Mouse (Mus musculus): ENCODE measurements around the gene Runx1. TPM values are rescaled to one million over a fixed set of nuclear protein-coding genes. Genes with fewer than 3 reads are reported as not detected.

Runx1 gene
- polyA plus RNA-seq, 1 experiment: 24.5 TPM

DNA sequence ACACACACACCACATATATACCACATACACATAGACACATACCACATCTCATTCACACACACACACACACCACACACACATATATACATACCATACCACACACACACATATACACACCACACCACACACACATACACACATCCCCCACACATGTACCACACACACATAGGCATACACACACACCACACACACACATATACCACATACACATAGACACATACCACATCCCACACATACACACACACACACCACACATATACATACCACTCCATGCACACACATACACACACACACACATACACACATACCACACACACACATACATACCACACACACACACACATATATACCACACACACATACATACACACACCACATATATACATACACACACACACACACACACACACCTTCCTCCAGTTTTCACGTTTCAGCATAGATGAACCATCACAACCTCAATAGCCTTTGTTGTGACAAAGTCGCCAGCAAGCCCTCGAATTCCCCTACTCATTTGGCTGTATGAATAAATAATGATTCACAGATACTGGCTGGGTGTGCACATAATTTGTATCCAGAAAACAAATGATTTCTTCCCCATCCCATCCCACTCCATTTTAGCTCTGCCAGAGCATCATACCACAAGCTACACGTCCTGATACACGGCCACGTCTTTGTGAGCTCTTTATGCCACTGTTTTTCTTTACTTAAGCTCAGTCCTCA is 1.8 kb downstream of the Runx1 start:
- Histone ChIP-seq H3K27ac (ENCODE audit: control insufficient read depth, insufficient read depth, low read depth, low read length, poor library complexity) (peak overlapping the region; percentile 88; the same call in 1 of the 2 replicates), H3K4me3 (replicated peaks; ENCODE audit: control insufficient read depth, low read depth, low read length) (peak overlapping the region; percentile 82), H3K4me1 (ENCODE audit: control insufficient read depth, insufficient read depth, low read length) (peaks cover 14% of the 10 kb centered on the region)
- TF ChIP-seq POLR2A (IDR thresholded peaks at IDR 0.05; ENCODE audit: borderline replicate concordance, control insufficient read depth, low read depth, low read length) (no peak), CTCF (IDR thresholded peaks at IDR 0.05; ENCODE audit: control insufficient read depth, insufficient read depth, low read length) (no peak)
- 2% methylated on average over 6 of the region's 6 CpGs for WGBS

DNA sequence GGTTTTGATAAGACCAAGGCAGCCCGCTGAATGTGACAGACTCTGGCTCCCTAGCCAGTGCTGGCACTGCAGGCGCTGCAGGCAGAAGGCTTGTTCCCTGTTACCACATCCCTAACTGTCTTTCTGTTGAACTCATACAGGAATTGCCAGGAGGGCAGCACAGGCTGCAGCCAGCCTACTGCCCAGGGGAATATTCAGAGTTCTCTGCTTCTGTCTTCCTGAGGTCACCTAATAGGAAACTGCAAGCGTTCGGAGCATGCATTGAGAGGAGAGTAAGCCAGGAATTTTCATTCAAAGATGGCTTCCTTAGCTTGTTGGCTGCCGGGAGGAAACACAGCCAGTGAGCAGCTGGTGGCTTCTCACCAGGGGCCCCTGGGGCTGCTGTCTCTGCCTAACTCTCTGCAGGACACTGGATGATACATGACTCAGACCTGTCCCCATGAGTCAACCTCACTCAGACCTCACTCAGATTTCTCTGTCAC is 2.5 kb downstream of the Runx1 start:
- 5% methylated on average over 5 of the region's 5 CpGs for WGBS
- H3K4me3 ChIP-seq (replicated peaks; ENCODE audit: control insufficient read depth, low read depth, low read length): peak overlapping the region; percentile 26
- peaks cover 14% of the 10 kb centered on the region for H3K4me1 ChIP-seq (ENCODE audit: control insufficient read depth, insufficient read depth, low read length)
- peak overlapping the region; percentile 1; the same call in 1 of the 2 replicates for H3K27ac ChIP-seq (ENCODE audit: control insufficient read depth, insufficient read depth, low read depth, low read length, poor library complexity)
- no peak for TF ChIP-seq POLR2A (IDR thresholded peaks at IDR 0.05; ENCODE audit: borderline replicate concordance, control insufficient read depth, low read depth, low read length)
- TF ChIP-seq CTCF (IDR thresholded peaks at IDR 0.05; ENCODE audit: control insufficient read depth, insufficient read depth, low read length): no peak

- Histone ChIP-seq H3K27ac (ENCODE audit: control insufficient read depth, insufficient read depth, low read depth, low read length, poor library complexity) (peak overlapping the region; percentile 74), H3K4me1 (ENCODE audit: control insufficient read depth, insufficient read depth, low read length) (peaks cover 14% of the 10 kb centered on the region)
- WGBS: 50% methylated on average over 12 of the region's 12 CpGs
Measured at GRCm38 (mm10) chr16:92822676-92823075, 3.3 kb downstream of the Runx1 start.

GRCm38 (mm10) chr16:92821938-92822629 is 3.9 kb downstream of the Runx1 start:
- TF ChIP-seq POLR2A (IDR thresholded peaks at IDR 0.05; ENCODE audit: borderline replicate concordance, control insufficient read depth, low read depth, low read length) (no peak), CTCF (IDR thresholded peaks at IDR 0.05; ENCODE audit: control insufficient read depth, insufficient read depth, low read length) (no peak)
- H3K27ac ChIP-seq (ENCODE audit: control insufficient read depth, insufficient read depth, low read depth, low read length, poor library complexity): peak overlapping the region; percentile 74
- 6% methylated on average over 14 of the region's 14 CpGs for WGBS
- H3K4me1 ChIP-seq (ENCODE audit: control insufficient read depth, insufficient read depth, low read length): peaks cover 17% of the 10 kb centered on the region
- H3K4me3 ChIP-seq (replicated peaks; ENCODE audit: control insufficient read depth, low read depth, low read length): peak overlapping the region; percentile 5

More at GRCm38 (mm10) chr16:92822676-92823075, 3.3 kb downstream of the Runx1 start:
- TF ChIP-seq CTCF (IDR thresholded peaks at IDR 0.05; ENCODE audit: control insufficient read depth, insufficient read depth, low read length) (no peak), POLR2A (IDR thresholded peaks at IDR 0.05; ENCODE audit: borderline replicate concordance, control insufficient read depth, low read depth, low read length) (no peak)
- H3K4me3 ChIP-seq (replicated peaks; ENCODE audit: control insufficient read depth, low read depth, low read length): peak overlapping the region; percentile 41

GRCm38 (mm10) chr16:92821596-92821937 is 4.4 kb downstream of the Runx1 start:
- WGBS: 8% methylated on average over 5 of the region's 5 CpGs
- H3K4me1 ChIP-seq (ENCODE audit: control insufficient read depth, insufficient read depth, low read length): peaks cover 17% of the 10 kb centered on the region
- TF ChIP-seq CTCF (IDR thresholded peaks at IDR 0.05; ENCODE audit: control insufficient read depth, insufficient read depth, low read length) (no peak), POLR2A (IDR thresholded peaks at IDR 0.05; ENCODE audit: borderline replicate concordance, control insufficient read depth, low read depth, low read length) (no peak)
- H3K27ac ChIP-seq (ENCODE audit: control insufficient read depth, insufficient read depth, low read depth, low read length, poor library complexity): peak overlapping the region; percentile 74
- no peak overlapping the region for H3K4me3 ChIP-seq (replicated peaks; ENCODE audit: control insufficient read depth, low read depth, low read length)

DNA sequence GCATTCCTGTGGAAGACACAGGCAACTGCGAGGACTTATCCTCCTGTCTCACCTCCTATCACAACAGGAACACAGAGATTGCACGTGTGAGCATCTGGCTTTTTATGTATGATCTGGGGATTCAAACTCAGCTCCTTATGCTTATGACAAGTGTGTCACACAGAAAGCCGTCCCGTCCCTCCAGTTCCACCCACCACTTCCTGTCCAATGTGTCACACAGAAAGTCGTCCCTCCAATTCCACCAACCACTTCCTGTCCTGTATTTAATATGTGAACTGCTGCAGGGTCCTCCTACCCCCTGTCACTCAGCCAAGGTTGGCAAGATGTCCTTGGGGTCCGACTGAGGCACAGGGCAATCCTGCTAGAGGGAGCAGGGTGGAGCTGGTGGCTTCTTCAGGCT is 5.5 kb downstream of the Runx1 start:
- WGBS: 45% methylated on average over 6 of the region's 6 CpGs
- Histone ChIP-seq H3K27ac (ENCODE audit: control insufficient read depth, insufficient read depth, low read depth, low read length, poor library complexity) (no peak overlapping the region; the same call in 1 of the 2 replicates), H3K4me3 (replicated peaks; ENCODE audit: control insufficient read depth, low read depth, low read length) (no peak overlapping the region), H3K4me1 (ENCODE audit: control insufficient read depth, insufficient read depth, low read length) (peaks cover 17% of the 10 kb centered on the region)
- no peak for TF ChIP-seq POLR2A (IDR thresholded peaks at IDR 0.05; ENCODE audit: borderline replicate concordance, control insufficient read depth, low read depth, low read length)
- TF ChIP-seq CTCF (IDR thresholded peaks at IDR 0.05; ENCODE audit: control insufficient read depth, insufficient read depth, low read length): no peak

- WGBS: 24% methylated on average over 8 of the region's 8 CpGs
- Histone ChIP-seq H3K4me3 (replicated peaks; ENCODE audit: control insufficient read depth, low read depth, low read length) (no peak overlapping the region), H3K27ac (ENCODE audit: control insufficient read depth, insufficient read depth, low read depth, low read length, poor library complexity) (peak overlapping the region; percentile 61; the same call in 1 of the 2 replicates), H3K4me1 (ENCODE audit: control insufficient read depth, insufficient read depth, low read length) (peaks cover 18% of the 10 kb centered on the region)
- TF ChIP-seq POLR2A (IDR thresholded peaks at IDR 0.05; ENCODE audit: borderline replicate concordance, control insufficient read depth, low read depth, low read length): no peak
- no peak for TF ChIP-seq CTCF (IDR thresholded peaks at IDR 0.05; ENCODE audit: control insufficient read depth, insufficient read depth, low read length)
Measured at GRCm38 (mm10) chr16:92818480-92819269, 7.3 kb downstream of the Runx1 start.

GRCm38 (mm10) chr16:92816092-92816491 is 9.9 kb downstream of the Runx1 start:
- Histone ChIP-seq H3K27ac (ENCODE audit: control insufficient read depth, insufficient read depth, low read depth, low read length, poor library complexity) (no peak overlapping the region), H3K4me3 (replicated peaks; ENCODE audit: control insufficient read depth, low read depth, low read length) (no peak overlapping the region), H3K4me1 (ENCODE audit: control insufficient read depth, insufficient read depth, low read length) (peaks cover 12% of the 10 kb centered on the region)
- TF ChIP-seq POLR2A (IDR thresholded peaks at IDR 0.05; ENCODE audit: borderline replicate concordance, control insufficient read depth, low read depth, low read length): no peak
- no peak for TF ChIP-seq CTCF (IDR thresholded peaks at IDR 0.05; ENCODE audit: control insufficient read depth, insufficient read depth, low read length)
- WGBS: 74% methylated on average over 7 of the region's 7 CpGs
